Mouse (Mus musculus) MEL (cell line): Measurements from ENCODE around the gene Zbtb20. TPM values are rescaled to one million over a fixed set of nuclear protein-coding genes. Genes with fewer than 3 reads are reported as not detected.

Experiments used
- DNase-seq: peaks from one replicate; pipeline ENCODE4 v3.0.0; 2011; ENCODE audit warnings: low read depth, low spot score
- H3K27ac ChIP-seq: 2 replicates; pipeline ENCODE4 v1.5.1; 2012; ENCODE audit warnings: low read depth, mild to moderate bottlenecking, control low read depth, low read length, moderate library complexity; ENCODE audit not compliant: control insufficient read depth
- H3K27me3 ChIP-seq, 2 experiments: fragments of 150-350 bp in 1 of 2; sonication (generic) in 1 of 2; 2 replicates each; pipeline ENCODE4 v1.6.1; 2012; ENCODE audit warnings: low read length in 2 of 2, mild to moderate bottlenecking in 2 of 2, improper control_type of control experiment in 1 of 2, moderate library complexity in 1 of 2; ENCODE audit not compliant: insufficient read depth in 2 of 2, control insufficient read depth in 1 of 2
- H3K36me3 ChIP-seq, 2 experiments: 2 replicates each; pipeline ENCODE4 v1.6.1; 2012 to 2014; ENCODE audit warnings: low read length in 2 of 2, improper control_type of control experiment in 1 of 2, inconsistent platforms in 1 of 2, mild to moderate bottlenecking in 1 of 2; ENCODE audit not compliant: insufficient read depth in 2 of 2, control insufficient read depth in 1 of 2
- H3K4me1 ChIP-seq, 2 experiments: fragments of 150-350 bp in 1 of 2; sonication (generic) in 1 of 2; 2 replicates each; pipeline ENCODE4 v1.6.1; 2012; ENCODE audit warnings: low read length in 2 of 2, improper control_type of control experiment in 1 of 2, mild to moderate bottlenecking in 1 of 2; ENCODE audit not compliant: insufficient read depth in 2 of 2, control insufficient read depth in 1 of 2
- H3K4me3 ChIP-seq, 2 experiments: fragments of 150-350 bp in 1 of 2; sonication (generic) in 1 of 2; 2 replicates each; pipeline ENCODE4 v1.5.1; 2012; ENCODE audit warnings: low read depth in 2 of 2, low read length in 2 of 2, mild to moderate bottlenecking in 2 of 2, moderate library complexity in 2 of 2, control low read depth in 1 of 2, improper control_type of control experiment in 1 of 2; ENCODE audit not compliant: control insufficient read depth in 1 of 2, insufficient read depth in 1 of 2
- H3K79me2 ChIP-seq: 2 replicates; pipeline ENCODE4 v1.6.1; 2012; ENCODE audit warnings: mild to moderate bottlenecking, low read length, moderate library complexity; ENCODE audit not compliant: control insufficient read depth, poor library complexity, insufficient read depth
- H3K9ac ChIP-seq: 2 replicates; pipeline ENCODE4 v1.6.1; 2012; ENCODE audit warnings: low read depth, mild to moderate bottlenecking, control low read depth, low read length, moderate library complexity; ENCODE audit not compliant: control insufficient read depth, poor library complexity, severe bottlenecking
- H3K9me3 ChIP-seq: fragments of 150-350 bp; sonication (generic); replicated peaks from 2 replicates; pipeline ENCODE4 v1.6.1; 2012; ENCODE audit warnings: mild to moderate bottlenecking, low read length, improper control_type of control experiment, moderate library complexity; ENCODE audit not compliant: insufficient read depth
- BHLHE40 ChIP-seq: IDR thresholded peaks from 2 replicates; pipeline ENCODE4 v1.6.1; 2012; ENCODE audit warnings: low read depth, mild to moderate bottlenecking, inconsistent platforms, low read length, improper control_type of control experiment, borderline replicate concordance
- CHD2 ChIP-seq: IDR thresholded peaks from 2 replicates; pipeline ENCODE4 v1.6.1; 2011; ENCODE audit warnings: low read length, improper control_type of control experiment
- E2F4 ChIP-seq: IDR thresholded peaks from 2 replicates; pipeline ENCODE4 v1.6.1; 2011; ENCODE audit warnings: low read depth, low read length, improper control_type of control experiment, borderline replicate concordance
- ELF1 ChIP-seq: IDR thresholded peaks from 2 replicates; pipeline ENCODE4 v1.6.1; 2014; ENCODE audit warnings: low read depth, mild to moderate bottlenecking, inconsistent platforms, low read length, improper control_type of control experiment, moderate library complexity
- EP300 ChIP-seq, 2 experiments: IDR thresholded peaks; 2 replicates each; pipeline ENCODE4 v1.6.1; 2011; ENCODE audit warnings: improper control_type of control experiment in 2 of 2, low read length in 2 of 2, low read depth in 1 of 2, mild to moderate bottlenecking in 1 of 2
- ETS1 ChIP-seq: IDR thresholded peaks from 2 replicates; pipeline ENCODE4 v1.6.1; 2012; ENCODE audit warnings: low read depth, mild to moderate bottlenecking, inconsistent platforms, low read length, improper control_type of control experiment, moderate library complexity
- GATA1 ChIP-seq: IDR thresholded peaks from 2 replicates; pipeline ENCODE4 v1.6.1; 2011; ENCODE audit warnings: low read depth, low read length, improper control_type of control experiment
- HCFC1 ChIP-seq: IDR thresholded peaks from 2 replicates; pipeline ENCODE4 v1.6.1; 2012; ENCODE audit warnings: low read depth, mild to moderate bottlenecking, inconsistent platforms, low read length, improper control_type of control experiment, moderate library complexity
- MEF2A ChIP-seq: IDR thresholded peaks from 2 replicates; pipeline ENCODE4 v1.6.1; 2014; ENCODE audit warnings: low read depth, mild to moderate bottlenecking, inconsistent platforms, low read length, improper control_type of control experiment; ENCODE audit not compliant: poor library complexity, insufficient replicate concordance, severe bottlenecking; ENCODE audit errors: extremely low read depth
- MXI1 ChIP-seq: IDR thresholded peaks from 2 replicates; pipeline ENCODE4 v1.6.1; 2011; ENCODE audit warnings: mild to moderate bottlenecking, low read depth, low read length, improper control_type of control experiment
- MYB ChIP-seq: IDR thresholded peaks from 2 replicates; pipeline ENCODE4 v1.6.1; 2011; ENCODE audit warnings: mild to moderate bottlenecking, low read depth, low read length, improper control_type of control experiment
- MYC ChIP-seq: IDR thresholded peaks from 2 replicates; pipeline ENCODE4 v1.6.1; 2011; ENCODE audit warnings: low read depth, mild to moderate bottlenecking, low read length, improper control_type of control experiment, moderate library complexity
- POLR2A ChIP-seq, 2 experiments: IDR thresholded peaks; 2 replicates each; pipeline ENCODE4 v1.6.1; 2011 to 2012; ENCODE audit warnings: low read length in 2 of 2, mild to moderate bottlenecking in 2 of 2, control low read depth in 1 of 2, improper control_type of control experiment in 1 of 2, low read depth in 1 of 2, moderate library complexity in 1 of 2; ENCODE audit not compliant: control insufficient read depth in 1 of 2, insufficient read depth in 1 of 2, poor library complexity in 1 of 2
- POLR2AphosphoS2 ChIP-seq: IDR thresholded peaks from 2 replicates; pipeline ENCODE4 v1.6.1; 2011; ENCODE audit warnings: low read length, improper control_type of control experiment
- POLR2AphosphoS5 ChIP-seq: IDR thresholded peaks from 2 replicates; pipeline ENCODE4 v1.6.1; 2012; ENCODE audit warnings: low read depth, borderline replicate concordance, mild to moderate bottlenecking, inconsistent platforms, low read length, moderate library complexity, mixed read lengths
- RAD21 ChIP-seq: IDR thresholded peaks from 2 replicates; pipeline ENCODE4 v1.6.1; 2011; ENCODE audit warnings: mild to moderate bottlenecking, low read depth, low read length, improper control_type of control experiment
- SIN3A ChIP-seq: IDR thresholded peaks from 2 replicates; pipeline ENCODE4 v1.6.1; 2012; ENCODE audit warnings: low read length, improper control_type of control experiment, inconsistent platforms
- SMC3 ChIP-seq: IDR thresholded peaks from 2 replicates; pipeline ENCODE4 v1.6.1; 2011; ENCODE audit warnings: low read depth, low read length, improper control_type of control experiment
- TCF12 ChIP-seq: IDR thresholded peaks from 2 replicates; pipeline ENCODE4 v1.6.1; 2014; ENCODE audit warnings: low read depth, mild to moderate bottlenecking, inconsistent platforms, low read length, improper control_type of control experiment, moderate library complexity
- USF1 ChIP-seq: IDR thresholded peaks from 2 replicates; pipeline ENCODE4 v1.6.1; 2014; ENCODE audit warnings: low read depth, mild to moderate bottlenecking, inconsistent platforms, low read length, improper control_type of control experiment, moderate library complexity
- ZMIZ1 ChIP-seq: IDR thresholded peaks from 2 replicates; pipeline ENCODE4 v1.6.1; 2012; ENCODE audit warnings: low read depth, mild to moderate bottlenecking, inconsistent platforms, low read length, improper control_type of control experiment, moderate library complexity
- polyA plus RNA-seq, 2 experiments: library from polyadenylated mRNA; stranded (reverse) in 1 of 2; unstranded in 1 of 2; fragments of >175 nt in 1 of 2; fragments of >200 nt in 1 of 2; gene quantifications; 2 replicates each; pipeline versions ENCODE4 v1.2.1 to v1.2.4; 2012; ENCODE audit warnings: low replicate concordance in 2 of 2, low read depth in 1 of 2; ENCODE audit not compliant: insufficient read length in 2 of 2, insufficient read depth in 1 of 2, missing spikeins in 1 of 2
- total RNA-seq: library from RNA; depleted of rRNA; stranded (reverse); fragments of 300-350 nt; gene quantifications from 2 replicates; pipeline ENCODE4 v1.2.3, GENCODE M21; 2012

The Zbtb20 gene
- total and polyA plus RNA-seq, 3 experiments = 0.17 to 0.27 TPM; not detected in 1

- DNase-seq = no peak
- H3K27ac ChIP-seq = no peak overlapping the region
- TF ChIP-seq GATA1 = no peak
- TF ChIP-seq MYB = no peak
- no peak for TF ChIP-seq POLR2A (IDR thresholded peaks at IDR 0.05; ENCODE audit: control insufficient read depth in 1 of 2, insufficient read depth in 1 of 2, low read depth in 1 of 2, low read length in 2 of 2, poor library complexity in 1 of 2)
- no peak for TF ChIP-seq E2F4
- no peak for TF ChIP-seq SIN3A
- no peak for TF ChIP-seq EP300 (IDR thresholded peaks at IDR 0.05; ENCODE audit: low read depth in 1 of 2, low read length in 2 of 2)
- no peak for TF ChIP-seq SMC3
- TF ChIP-seq MEF2A = no peak
- no peak for TF ChIP-seq MXI1
Observed at GRCm38 (mm10) chr16:43430030-43430429, 554.3 kb downstream of the Zbtb20 start.

GRCm38 (mm10) chr16:43431514-43432371, 556.1 kb downstream of the Zbtb20 start:
- Histone ChIP-seq H3K36me3 (no peaks in the 10 kb centered on the region), H3K9ac (no peak overlapping the region), H3K27ac (no peak overlapping the region), H3K27me3 (no peaks in the 10 kb centered on the region; a peak in 2 of 4 replicates), H3K4me3 (no peak overlapping the region), H3K9me3 (no peaks in the 10 kb centered on the region), H3K4me1 (no peaks in the 10 kb centered on the region), H3K79me2 (no peaks in the 10 kb centered on the region)
- TF ChIP-seq MYC (no peak), POLR2AphosphoS2 (no peak), RAD21 (no peak), ELF1 (no peak), ETS1 (no peak), E2F4 (no peak), SIN3A (no peak), MYB (no peak), HCFC1 (no peak), CHD2 (no peak), POLR2AphosphoS5 (no peak), ZMIZ1 (no peak), BHLHE40 (no peak), TCF12 (no peak), USF1 (no peak), POLR2A (IDR thresholded peaks at IDR 0.05; ENCODE audit: control insufficient read depth in 1 of 2, insufficient read depth in 1 of 2, low read depth in 1 of 2, low read length in 2 of 2, poor library complexity in 1 of 2) (no peak), SMC3 (no peak)
- DNase-seq = no peak

More at GRCm38 (mm10) chr16:43430030-43430429, 554.3 kb downstream of the Zbtb20 start:
- Histone ChIP-seq H3K9me3 (no peaks in the 10 kb centered on the region), H3K27me3 (no peaks in the 10 kb centered on the region; a peak in 2 of 4 replicates), H3K4me1 (no peaks in the 10 kb centered on the region), H3K9ac (no peak overlapping the region), H3K36me3 (no peaks in the 10 kb centered on the region), H3K79me2 (no peaks in the 10 kb centered on the region), H3K4me3 (no peak overlapping the region)
